Mouse (Mus musculus) cortical plate, adult 2 months (tissue): ENCODE measurements at regions not wholly inside any gene's neighbourhood (a gene's known extent, or its start where the extent isn't known, plus 50 kb on each side); places are given as distances from the start of the nearest gene placed in this dataset.

Experiments
- H3K27ac ChIP-seq: fragments of 200-500 bp; 2 replicates; pipeline ENCODE4 v1.5.1; 2012; ENCODE audit warnings: low read length, control low read depth, inconsistent platforms; ENCODE audit not compliant: insufficient read depth
- H3K4me1 ChIP-seq: fragments of 200-500 bp; 2 replicates; pipeline ENCODE4 v1.6.1; 2011; ENCODE audit warnings: low read length; ENCODE audit not compliant: control insufficient read depth, insufficient read depth
- H3K4me3 ChIP-seq: fragments of 200-500 bp; 2 replicates; pipeline ENCODE4 v1.5.1; 2011; ENCODE audit warnings: mild to moderate bottlenecking, low read length, control low read depth; ENCODE audit not compliant: insufficient read depth
- CTCF ChIP-seq: fragments of 200-500 bp; IDR thresholded peaks from 2 replicates; pipeline ENCODE4 v1.5.1; 2011; ENCODE audit warnings: mild to moderate bottlenecking, control low read depth, low read length; ENCODE audit not compliant: insufficient read depth; ENCODE audit errors: extremely low read depth
- POLR2A ChIP-seq: fragments of 200-500 bp; IDR thresholded peaks from 2 replicates; pipeline ENCODE4 v1.6.1; 2011; ENCODE audit warnings: mild to moderate bottlenecking, low read length, control low read depth; ENCODE audit not compliant: insufficient read depth; ENCODE audit errors: extremely low read depth

GRCm38 (mm10) chr11:24371963-24372362, 294.1 kb downstream of the Bcl11a start:
- H3K27ac ChIP-seq: no peak overlapping the region
- no peak for TF ChIP-seq CTCF
- no peak for TF ChIP-seq POLR2A
- H3K4me3 ChIP-seq: no peak overlapping the region
- H3K4me1 ChIP-seq: no peaks in the 10 kb centered on the region

GRCm38 (mm10) chr11:24372616-24373015, 294.8 kb downstream of the Bcl11a start:
- Histone ChIP-seq H3K4me3 (no peak overlapping the region), H3K27ac (no peak overlapping the region), H3K4me1 (no peaks in the 10 kb centered on the region)
- TF ChIP-seq CTCF (no peak), POLR2A (no peak)

- no peak for TF ChIP-seq CTCF
- TF ChIP-seq POLR2A: no peak
- Histone ChIP-seq H3K27ac (no peak overlapping the region), H3K4me1 (no peaks in the 10 kb centered on the region), H3K4me3 (no peak overlapping the region)
Measured at GRCm38 (mm10) chr11:24373301-24373700, 295.4 kb downstream of the Bcl11a start.

GRCm38 (mm10) chr11:24377530-24377929, 299.7 kb downstream of the Bcl11a start:
- Histone ChIP-seq H3K27ac (no peak overlapping the region), H3K4me1 (no peaks in the 10 kb centered on the region), H3K4me3 (no peak overlapping the region)
- TF ChIP-seq CTCF: no peak

- H3K4me3 ChIP-seq: no peak overlapping the region
- no peak overlapping the region for H3K27ac ChIP-seq
- TF ChIP-seq POLR2A (no peak), CTCF (no peak)
- H3K4me1 ChIP-seq: no peaks in the 10 kb centered on the region
Measured at GRCm38 (mm10) chr11:24390578-24390977, 312.7 kb downstream of the Bcl11a start.

- Histone ChIP-seq H3K4me1 (no peaks in the 10 kb centered on the region), H3K4me3 (no peak overlapping the region), H3K27ac (no peak overlapping the region)
- TF ChIP-seq CTCF (no peak), POLR2A (no peak)
Measured at GRCm38 (mm10) chr11:24391385-24391784, 313.5 kb downstream of the Bcl11a start.

GRCm38 (mm10) chr11:24395478-24395877, 317.6 kb downstream of the Bcl11a start:
- TF ChIP-seq POLR2A: no peak
- TF ChIP-seq CTCF: no peak
- no peak overlapping the region for H3K27ac ChIP-seq
- H3K4me3 ChIP-seq: no peak overlapping the region
- no peaks in the 10 kb centered on the region for H3K4me1 ChIP-seq

- no peak overlapping the region for H3K27ac ChIP-seq
- H3K4me3 ChIP-seq: no peak overlapping the region
- no peak for TF ChIP-seq CTCF
- TF ChIP-seq POLR2A: no peak
- H3K4me1 ChIP-seq: no peaks in the 10 kb centered on the region
Measured at GRCm38 (mm10) chr11:24396911-24397310, 319.1 kb downstream of the Bcl11a start.

GRCm38 (mm10) chr11:24397710-24398109, 319.9 kb downstream of the Bcl11a start:
- H3K27ac ChIP-seq: no peak overlapping the region
- no peak overlapping the region for H3K4me3 ChIP-seq
- TF ChIP-seq POLR2A (no peak), CTCF (no peak)
- no peaks in the 10 kb centered on the region for H3K4me1 ChIP-seq

- no peaks in the 10 kb centered on the region for H3K4me1 ChIP-seq
- H3K4me3 ChIP-seq: no peak overlapping the region
- TF ChIP-seq CTCF (no peak), POLR2A (no peak)
- no peak overlapping the region for H3K27ac ChIP-seq
Measured at GRCm38 (mm10) chr11:24401151-24401550, 323.3 kb downstream of the Bcl11a start.

- H3K4me1 ChIP-seq: no peaks in the 10 kb centered on the region
Measured at GRCm38 (mm10) chr11:24402127-24402526, 324.3 kb downstream of the Bcl11a start.

More at GRCm38 (mm10) chr11:24402127-24402526, 324.3 kb downstream of the Bcl11a start:
- no peak for TF ChIP-seq CTCF
- TF ChIP-seq POLR2A: no peak
- no peak overlapping the region for H3K4me3 ChIP-seq
- no peak overlapping the region for H3K27ac ChIP-seq
